Mouse (Mus musculus): ENCODE measurements at regions not wholly inside any gene's neighbourhood (a gene's known extent, or its start where the extent isn't known, plus 50 kb on each side); places are given as distances from the start of the nearest gene placed in this dataset.

GRCm38 (mm10) chr8:54392866-54393265 lies 136.5 kb upstream of the Asb5 start:
- TF ChIP-seq MAFK (IDR thresholded peaks at IDR 0.05; ENCODE audit: insufficient replicate concordance, low read length): no peak
- no peak for TF ChIP-seq IRF4 (IDR thresholded peaks at IDR 0.05; ENCODE audit: low read depth, low read length)
- no peak for TF ChIP-seq RCOR1 (conservative IDR thresholded peaks at IDR 0.05; ENCODE audit: low read depth, low read length)
- TF ChIP-seq CTCF (conservative IDR thresholded peaks at IDR 0.05 in 1 of 2, IDR thresholded peaks at IDR 0.05 in 1 of 2; ENCODE audit: low read depth in 2 of 2, low read length in 2 of 2): no peak
- TF ChIP-seq E2F4 (IDR thresholded peaks at IDR 0.05; ENCODE audit: insufficient replicate concordance, low read depth, low read length): no peak
- no peak for TF ChIP-seq KAT2A (IDR thresholded peaks at IDR 0.05; ENCODE audit: insufficient replicate concordance, low read length)
- TF ChIP-seq USF1 (IDR thresholded peaks at IDR 0.05; ENCODE audit: low read depth, low read length): no peak
- no peak for TF ChIP-seq JUN (IDR thresholded peaks at IDR 0.05; ENCODE audit: insufficient read depth, low read depth, low read length)
- TF ChIP-seq CHD2 (IDR thresholded peaks at IDR 0.05; ENCODE audit: low read length): no peak
